Mouse (Mus musculus) urinary bladder, postnatal 10 days (tissue): ENCODE measurements around the gene 1700008O03Rik.
A peak's percentile ranks its signal among the peaks of the same experiment; 100 is the strongest.

Experiments used
- DNase-seq: peaks from one replicate; pipeline ENCODE4 v3.0.0; 2022; ENCODE audit warnings: low spot score

Gene 1700008O03Rik

DNA sequence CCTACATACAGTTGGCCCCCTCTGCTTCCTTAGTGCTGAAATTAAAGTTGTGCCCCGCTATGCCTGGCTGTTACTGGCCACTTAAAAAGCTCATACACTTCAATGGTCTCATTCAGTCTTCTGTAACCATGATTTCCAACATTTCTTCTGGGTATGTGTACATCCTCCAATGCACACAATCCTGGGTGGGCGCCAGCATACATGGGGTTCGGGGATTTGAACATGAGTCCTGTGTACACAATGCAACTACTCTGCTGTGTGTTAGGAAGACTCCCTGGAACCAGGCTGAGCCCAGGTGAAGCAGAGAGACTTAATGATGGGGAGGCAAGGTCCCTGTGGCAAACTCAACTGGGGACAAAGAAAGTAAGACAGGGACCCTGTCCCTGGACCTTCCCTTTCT, 9.8 kb downstream of the 1700008O03Rik start:
- DNase-seq, result no peak

DNA sequence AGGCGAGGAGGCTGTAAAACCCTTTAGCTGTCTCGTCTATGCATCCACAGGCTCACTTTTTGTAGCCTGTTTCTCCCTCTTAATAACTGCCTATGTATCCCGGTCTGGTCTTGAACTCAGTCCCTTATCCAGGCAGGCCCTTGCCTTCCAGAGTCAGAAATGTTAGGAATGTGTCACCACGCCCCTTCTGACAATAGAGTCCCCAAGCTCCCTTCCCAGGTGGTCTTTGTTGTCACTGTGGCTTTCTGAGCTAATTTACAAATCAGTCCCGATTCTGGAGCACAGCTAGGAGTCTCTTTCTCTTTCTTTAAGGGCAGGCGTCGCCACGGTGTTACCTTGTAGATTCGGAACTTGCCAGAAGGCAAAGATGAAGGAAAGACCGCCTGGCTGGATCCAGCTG, 10.4 kb downstream of the 1700008O03Rik start:
- no peak for DNase-seq

DNA sequence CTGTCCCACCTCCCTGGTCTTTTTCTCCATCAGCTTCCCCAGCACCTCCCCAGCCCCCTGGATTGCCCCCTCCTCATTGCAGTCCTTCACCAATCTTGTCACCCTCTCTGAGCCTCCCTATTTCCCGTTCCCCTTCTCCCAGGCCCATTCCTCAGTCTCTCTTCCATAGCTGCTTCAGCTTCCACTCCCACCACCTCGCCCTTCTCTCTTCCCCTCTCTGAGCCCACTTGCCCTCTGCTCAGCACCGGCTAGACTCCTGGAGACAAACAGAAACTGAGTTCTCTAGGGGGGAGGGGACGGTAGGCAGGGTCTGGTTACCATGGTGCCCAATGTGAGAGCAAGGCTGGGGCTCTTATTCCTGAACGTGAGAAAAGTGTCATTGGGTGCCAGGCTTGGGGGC, 10.9 kb downstream of the 1700008O03Rik start:
- DNase-seq, result no peak

DNA sequence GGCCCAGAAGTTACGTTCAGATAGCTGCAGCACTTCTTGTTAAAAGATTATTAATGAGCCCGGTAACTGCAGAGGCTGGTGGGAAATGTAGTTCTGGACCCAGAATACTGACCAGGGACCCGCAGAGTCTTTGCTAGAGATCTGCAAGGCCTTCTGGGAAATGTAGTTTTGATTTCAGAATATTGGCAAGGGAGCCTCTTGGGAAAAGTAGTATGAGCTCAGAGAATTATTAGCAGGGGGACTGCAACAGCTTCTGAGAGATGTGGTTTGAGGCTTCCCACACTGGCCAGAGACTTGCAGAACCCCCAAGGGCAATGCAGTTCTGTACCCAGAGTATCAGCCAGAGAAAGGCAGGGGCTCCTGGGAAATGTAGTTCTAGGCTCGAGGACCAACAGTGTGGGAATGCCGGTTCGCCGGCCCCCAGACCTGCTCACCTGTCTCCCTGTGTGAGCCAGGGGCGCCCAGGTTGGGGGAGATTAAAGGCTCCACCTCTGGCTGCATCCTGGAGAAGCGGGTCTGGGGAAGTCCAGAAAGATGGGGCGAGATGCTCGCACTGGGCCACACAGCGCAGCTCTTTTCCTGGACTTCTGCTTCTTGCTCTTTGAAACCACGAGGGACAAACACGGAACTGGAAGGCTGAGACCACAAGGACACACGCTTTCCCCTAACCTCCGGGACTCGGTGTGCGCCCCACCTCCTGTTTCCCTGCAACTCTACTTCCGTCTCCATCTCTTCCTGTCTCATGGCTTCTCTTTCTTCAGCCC, 11.5 kb downstream of the 1700008O03Rik start:
- DNase-seq, result no peak

DNA sequence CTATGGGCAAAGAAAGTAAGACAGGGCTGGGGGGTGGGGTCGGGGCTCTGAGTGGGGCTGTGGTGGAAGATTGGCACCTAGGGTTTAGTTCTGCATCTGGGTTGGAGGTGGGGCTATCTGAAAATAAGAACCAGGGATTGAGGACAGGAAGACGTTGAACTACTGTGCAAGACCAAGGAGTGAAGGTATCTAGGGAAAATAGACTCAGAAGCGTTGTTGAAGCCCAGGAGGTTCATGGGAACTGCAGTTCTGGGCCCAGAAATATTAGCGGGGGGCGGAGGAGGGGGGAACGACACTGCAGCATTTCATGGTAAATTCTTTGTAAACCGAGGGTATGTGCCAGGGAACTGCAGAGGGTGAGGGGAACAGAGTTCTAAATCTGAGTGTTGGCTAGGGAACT, 12.2 kb downstream of the 1700008O03Rik start:
- no peak for DNase-seq

DNA sequence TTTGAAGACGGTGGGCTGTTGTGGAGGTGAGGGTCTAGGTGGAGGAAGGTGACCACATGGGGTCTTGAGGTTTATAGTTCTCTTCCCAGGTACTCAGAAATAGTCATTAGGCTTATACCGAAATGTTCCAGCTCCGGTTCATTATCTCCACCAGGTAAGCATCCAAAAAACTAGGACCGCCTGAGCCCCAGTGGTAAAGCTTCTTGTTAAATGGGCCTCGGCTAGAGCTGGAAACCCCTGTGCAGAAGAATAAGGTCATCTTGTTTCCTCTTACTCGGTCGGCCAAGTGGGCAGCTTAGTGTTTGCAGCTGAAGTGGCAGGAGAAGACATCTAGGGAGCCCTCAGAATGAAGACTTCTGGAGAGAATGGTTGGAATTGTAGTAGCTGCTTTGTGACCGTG, 12.9 kb downstream of the 1700008O03Rik start:
- DNase-seq, result no peak

DNA sequence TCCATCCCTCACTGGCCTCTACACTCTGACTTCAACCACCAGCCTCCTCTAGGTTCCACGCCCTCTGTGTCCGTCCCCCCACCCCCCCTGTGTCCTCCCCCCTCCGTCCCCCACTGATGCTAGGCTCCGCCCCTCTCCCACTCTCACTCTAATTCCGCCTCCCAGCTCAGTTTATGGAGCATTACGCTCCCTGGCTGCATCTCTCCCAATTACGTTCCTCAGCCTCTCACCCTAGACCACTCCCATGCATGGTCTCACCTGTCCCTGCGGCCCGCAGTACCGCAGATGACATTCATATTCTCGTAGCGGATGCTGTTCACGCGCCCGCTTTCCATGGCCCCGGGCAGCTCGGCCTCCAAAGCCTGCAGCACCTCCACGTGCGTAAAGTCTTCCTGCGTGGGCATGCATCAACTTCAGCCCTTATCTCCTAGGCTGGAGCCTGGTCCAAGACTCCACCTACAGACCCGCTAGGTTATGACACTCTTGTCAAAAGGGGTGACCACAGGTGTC, 24.8 kb downstream of the 1700008O03Rik start:
- no peak for DNase-seq

DNA sequence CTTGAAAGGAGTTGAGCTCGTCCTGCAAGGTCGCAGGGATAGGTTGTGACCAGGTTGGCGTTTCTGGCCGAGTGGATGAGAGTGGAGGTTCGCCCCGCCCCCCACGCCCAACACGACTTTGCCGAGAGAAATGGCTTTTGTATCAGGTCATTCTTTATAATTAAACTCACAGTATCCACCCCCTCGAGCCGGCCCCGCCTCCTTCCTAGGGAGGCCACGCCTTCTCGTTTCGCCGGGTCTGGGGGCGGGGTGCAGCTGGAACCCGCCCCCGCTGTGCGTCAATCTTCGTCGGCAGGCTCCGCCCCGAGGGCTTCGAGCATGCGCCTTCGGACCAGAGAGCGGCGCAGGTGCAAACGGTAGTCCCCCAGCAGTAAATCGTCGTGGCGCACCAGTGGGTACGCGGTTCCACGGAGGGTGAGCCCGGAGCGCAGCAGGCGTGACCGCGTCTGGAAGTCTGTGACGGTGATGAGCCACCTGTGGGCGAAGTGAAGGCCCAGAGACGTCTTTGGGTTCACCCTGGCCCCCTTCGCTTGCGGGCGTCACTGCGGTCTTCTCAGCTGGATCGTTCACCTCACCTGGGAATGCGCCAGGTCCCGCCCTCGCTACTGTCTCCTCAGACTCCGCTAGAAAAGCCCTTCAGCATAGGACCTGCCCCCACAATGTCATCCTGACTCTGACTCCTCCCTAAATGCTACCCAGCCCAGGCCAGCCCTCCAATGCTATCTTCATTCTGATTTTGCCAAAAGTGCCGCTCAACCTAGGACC, 25.5 kb downstream of the 1700008O03Rik start:
- DNase-seq, result peak; percentile 69

DNA sequence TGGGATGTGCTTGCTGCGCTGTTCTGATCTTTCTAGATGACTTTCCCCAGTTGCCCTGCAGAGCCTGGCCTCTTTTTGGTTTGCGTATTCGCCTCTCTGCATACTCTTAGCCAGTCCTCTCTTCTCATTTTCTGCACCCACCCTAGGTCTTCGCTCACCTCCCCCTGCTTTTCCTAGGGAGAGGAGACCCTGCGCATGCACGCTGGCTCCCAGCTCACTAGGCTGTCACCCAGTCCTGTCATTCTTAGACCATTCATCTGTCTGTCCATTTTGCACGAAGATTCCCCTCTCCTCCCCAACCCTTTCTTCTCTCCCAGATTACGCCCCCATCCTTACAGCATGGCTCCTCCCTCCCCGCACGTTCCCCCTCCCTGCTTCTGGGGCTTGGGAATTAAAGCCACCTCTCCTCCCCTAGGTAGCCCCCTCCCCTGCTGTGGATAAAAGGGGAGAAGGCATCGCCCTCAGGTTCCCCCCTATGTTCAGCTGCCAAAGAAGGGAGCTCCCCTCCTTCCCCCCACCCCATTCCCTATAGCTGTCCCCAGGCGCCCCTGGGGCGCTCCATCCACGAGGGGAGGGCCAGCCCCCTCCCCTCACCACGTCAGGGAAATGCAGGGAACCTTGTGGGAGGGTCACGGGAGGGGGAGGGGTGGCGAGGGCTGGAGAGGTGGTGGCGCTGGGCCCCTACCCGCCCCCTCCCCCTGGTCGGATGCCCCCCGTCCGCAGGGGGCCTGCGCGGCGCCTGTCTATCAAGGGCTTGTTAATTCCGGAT, 26.6 kb downstream of the 1700008O03Rik start:
- DNase-seq, result no peak

DNA sequence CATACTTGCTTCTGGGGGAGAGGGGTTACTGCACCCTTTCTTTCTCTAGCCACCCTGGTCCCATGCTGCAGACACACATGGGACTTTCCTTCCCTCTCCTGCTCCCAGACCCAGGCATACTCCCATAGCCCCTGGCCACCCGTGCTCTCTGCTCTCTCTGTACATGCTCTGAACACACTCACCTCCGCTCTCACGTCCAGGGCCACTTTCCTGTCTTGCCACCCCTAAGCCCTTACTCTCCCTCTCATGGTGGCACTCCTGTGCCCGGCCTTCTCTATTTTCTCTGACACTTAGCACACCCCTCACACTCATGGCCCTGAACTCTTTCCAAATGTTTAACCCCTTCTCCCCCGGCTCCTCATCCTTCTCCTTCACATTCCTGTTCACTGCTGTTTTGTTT, 27.6 kb downstream of the 1700008O03Rik start:
- DNase-seq, result no peak

DNA sequence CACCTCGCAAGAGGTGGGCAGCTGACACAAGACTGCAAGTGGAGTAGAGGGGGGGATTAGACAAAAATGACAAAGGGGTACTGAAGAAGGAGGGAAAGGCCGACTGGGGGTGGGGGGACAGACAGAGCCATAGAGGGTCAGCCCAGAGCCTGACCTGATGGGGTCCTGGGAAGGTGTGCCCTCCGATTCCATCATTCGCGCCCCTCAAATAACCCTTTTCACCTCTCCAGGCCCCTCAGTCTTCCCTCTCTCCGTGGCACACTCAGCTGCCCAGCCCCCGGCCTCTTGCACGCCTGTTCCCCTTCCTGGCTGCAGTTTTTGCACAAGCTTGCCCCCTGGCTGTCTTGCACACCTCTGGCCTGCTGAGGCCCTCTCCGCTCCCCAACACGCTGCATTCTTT, 28.1 kb downstream of the 1700008O03Rik start:
- no peak for DNase-seq

DNA sequence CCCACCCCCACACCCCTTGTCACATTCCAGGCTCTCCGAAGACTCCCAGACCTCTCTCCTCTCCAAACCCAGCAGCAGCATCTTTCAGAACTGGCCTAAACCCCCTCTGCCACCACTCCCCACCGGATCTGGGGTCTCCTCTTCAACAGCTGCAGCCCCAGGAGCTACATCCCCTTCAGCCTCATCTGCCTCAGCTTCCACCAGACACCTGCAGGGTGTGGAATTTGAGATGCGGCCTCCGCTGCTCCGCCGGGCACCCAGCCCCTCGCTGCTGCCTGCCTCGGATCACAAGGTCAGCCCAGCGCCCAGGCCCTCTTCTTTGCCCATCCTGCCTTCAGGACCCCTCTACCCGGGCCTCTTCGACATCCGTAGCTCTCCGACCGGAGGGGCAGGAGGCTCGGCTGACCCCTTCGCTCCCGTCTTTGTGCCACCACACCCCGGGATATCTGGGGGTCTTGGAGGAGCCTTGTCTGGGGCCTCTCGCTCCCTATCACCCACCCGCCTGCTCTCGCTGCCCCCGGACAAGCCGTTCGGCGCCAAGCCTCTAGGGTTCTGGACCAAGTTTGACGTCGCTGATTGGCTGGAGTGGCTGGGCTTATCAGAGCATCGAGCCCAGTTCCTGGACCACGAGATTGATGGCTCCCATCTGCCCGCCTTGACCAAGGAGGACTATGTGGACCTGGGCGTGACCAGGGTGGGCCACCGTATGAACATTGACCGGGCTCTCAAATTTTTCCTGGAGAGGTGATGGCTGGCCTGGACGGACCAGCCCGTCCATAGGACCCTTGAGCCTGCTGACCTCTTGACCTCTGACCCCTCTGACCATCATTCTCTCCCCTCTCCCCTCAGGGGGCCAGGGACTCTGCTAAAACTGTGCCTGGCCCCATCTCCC, 28.8 kb downstream of the 1700008O03Rik start:
- no peak for DNase-seq

DNA sequence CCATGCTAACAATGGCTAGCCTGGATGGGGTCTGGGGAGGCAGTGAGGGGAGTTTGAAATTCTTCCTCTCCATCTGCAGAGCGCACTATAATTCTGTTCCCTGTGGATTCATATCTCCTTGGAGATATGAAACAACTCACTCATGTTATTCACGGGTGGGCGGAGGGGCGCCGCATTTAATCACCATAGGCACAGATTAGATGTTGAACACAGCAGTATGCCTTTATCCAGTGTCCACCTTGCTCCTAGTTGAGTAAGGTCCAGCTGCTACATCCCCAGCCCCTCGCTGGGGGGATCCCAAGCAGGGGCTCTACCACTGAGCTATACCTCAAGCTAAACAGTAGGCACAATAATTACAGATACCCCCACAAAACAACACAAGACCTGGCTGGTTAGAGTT, 30.2 kb downstream of the 1700008O03Rik start:
- DNase-seq, result no peak

DNA sequence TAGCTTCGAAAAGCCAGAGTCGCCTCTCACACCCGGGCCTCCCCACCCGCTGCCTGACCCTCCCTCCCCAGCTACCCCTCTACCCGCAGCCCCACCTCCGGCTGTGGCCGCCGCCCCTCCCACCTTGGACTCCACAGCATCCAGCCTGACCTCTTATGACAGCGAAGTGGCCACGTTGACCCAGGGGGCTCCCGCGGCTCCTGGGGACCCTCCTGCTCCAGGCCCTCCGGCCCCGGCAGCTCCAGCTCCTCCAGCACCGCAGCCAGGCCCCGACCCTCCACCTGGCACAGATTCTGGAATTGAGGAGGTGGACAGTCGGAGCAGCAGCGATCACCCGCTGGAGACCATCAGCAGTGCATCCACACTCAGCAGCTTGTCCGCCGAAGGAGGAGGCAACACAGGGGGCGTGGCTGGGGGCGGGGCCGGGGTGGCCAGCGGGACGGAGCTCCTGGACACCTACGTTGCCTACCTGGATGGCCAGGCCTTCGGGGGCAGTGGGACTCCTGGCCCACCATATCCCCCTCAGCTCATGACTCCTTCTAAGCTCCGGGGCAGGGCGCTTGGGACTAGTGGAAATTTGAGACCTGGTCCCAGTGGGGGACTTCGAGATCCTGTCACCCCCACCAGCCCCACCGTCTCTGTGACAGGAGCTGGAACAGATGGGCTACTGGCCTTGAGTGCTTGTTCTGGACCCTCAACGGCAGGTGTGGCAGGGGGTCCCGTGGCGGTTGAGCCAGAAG, 31.8 kb downstream of the 1700008O03Rik start:
- DNase-seq, result no peak

DNA sequence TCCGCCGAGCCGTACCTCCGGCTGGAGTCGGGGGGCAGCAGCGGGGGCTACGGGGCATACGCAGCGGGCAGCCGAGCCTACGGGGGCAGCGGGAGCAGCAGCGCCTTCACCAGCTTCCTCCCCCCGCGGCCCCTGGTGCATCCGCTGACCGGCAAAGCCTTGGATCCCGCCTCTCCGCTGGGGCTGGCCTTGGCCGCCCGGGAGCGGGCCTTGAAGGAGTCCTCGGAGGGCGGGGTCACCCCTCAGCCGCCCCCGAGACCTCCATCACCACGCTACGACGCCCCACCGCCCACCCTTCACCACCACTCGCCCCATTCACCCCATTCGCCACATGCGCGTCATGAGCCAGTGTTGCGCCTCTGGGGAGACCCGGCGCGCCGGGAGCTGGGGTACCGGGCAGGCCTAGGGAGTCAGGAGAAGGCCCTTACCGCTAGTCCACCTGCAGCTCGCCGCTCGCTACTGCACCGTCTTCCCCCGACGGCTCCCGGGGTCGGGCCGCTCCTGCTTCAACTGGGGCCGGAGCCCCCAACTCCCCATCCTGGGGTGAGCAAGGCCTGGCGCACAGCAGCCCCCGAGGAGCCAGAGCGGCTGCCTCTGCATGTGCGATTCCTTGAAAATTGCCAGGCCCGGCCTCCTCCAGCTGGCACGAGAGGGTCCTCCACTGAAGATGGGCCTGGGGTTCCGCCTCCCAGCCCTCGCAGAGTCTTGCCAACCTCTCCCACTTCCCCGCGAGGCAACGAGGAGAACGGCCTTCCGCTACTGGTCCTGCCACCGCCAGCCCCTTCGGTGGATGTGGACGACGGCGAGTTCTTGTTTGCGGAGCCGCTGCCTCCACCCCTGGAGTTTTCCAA, 32.6 kb downstream of the 1700008O03Rik start:
- DNase-seq, result no peak

DNA sequence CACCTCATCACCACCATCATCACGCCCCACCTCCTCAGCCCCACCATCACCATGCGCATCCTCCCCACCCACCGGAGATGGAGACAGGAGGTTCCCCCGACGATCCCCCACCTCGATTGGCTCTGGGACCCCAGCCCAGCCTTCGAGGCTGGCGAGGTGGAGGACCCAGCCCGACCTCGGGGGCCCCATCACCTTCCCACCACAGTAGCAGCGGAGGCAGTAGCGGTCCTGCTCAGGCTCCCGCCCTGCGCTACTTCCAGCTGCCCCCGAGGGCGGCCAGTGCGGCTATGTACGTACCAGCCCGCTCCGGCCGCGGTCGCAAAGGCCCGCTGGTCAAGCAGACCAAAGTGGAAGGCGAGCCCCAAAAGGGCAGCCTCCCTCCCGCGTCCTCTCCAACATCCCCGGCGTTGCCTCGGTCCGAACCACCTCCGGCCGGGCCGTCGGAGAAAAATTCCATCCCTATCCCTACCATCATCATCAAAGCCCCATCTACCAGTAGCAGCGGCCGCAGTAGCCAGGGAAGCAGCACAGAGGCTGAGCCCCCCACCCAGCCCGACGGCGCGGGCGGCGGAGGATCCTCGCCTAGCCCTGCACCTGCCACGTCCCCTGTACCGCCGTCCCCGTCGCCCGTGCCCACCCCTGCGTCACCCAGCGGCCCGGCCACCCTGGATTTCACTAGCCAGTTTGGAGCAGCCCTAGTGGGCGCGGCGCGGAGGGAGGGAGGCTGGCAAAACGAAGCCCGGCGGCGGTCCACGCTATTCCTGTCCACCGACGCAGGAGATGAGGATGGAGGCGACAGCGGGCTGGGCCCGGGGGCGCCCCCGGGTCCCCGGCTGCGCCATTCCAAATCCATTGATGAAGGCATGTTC, 33.5 kb downstream of the 1700008O03Rik start:
- no peak for DNase-seq

DNA sequence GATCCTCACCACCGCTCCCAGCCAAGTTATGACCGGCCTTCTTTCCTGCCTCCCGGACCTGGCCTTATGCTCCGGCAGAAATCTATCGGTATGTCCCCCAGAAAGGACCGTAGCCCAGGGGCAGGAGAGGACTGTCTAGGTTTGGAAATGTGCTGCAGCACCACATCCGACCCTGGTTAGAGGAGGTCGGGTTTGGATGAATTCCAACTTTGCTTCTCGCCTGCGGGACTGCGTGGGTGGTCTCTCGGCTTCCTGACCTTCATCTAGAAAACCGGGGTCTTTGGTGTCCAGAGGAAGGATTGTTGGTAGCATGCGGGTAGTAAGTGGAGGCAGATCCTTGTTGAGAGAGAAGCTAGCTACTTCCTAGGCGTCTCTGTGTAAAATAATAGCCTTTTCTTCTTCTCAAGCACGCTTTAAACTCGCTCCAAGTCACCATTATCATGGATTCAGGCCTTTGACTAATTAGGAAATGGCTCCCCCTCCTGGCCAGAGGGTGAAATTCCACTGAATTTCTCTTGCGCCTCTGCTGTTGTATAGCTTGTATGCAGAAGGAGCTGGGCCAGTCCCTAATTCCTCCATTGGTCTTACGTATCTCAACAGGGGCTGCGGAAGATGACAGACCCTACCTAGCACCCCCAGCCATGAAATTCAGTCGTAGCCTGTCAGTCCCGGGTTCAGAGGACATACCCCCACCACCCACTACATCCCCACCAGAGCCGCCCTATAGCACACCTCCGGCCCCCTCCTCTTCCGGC, 34.5 kb downstream of the 1700008O03Rik start:
- DNase-seq, result no peak

DNA sequence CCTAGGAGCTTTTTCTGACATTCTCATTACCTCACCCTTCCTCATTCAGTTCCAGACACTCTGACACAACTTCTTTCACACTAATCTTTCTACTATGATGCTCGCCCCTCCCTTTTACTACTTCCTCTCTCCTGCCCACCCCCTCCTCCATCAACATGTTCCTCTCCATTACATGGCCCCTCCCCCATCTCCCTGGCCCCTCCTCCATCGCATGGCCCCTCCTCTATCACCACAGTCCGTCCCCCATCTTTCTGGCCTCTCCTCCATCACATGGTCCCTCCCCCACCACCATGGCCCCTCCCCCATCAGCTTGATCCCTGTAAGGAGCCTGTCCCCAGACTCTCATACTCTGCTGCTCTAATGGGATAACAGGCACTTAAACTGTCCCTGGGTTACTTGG, 36.6 kb downstream of the 1700008O03Rik start:
- DNase-seq, result no peak
